Mouse (Mus musculus) MEL (cell line): ENCODE data around the gene Madd. TPM values are rescaled to one million over a fixed set of nuclear protein-coding genes. Genes with fewer than 3 reads are reported as not detected.

Source experiments
- DNase-seq: peaks from one replicate; pipeline ENCODE4 v3.0.0; 2011; ENCODE audit warnings: low read depth, low spot score
- H3K27ac ChIP-seq: 2 replicates; pipeline ENCODE4 v1.5.1; 2012; ENCODE audit warnings: low read depth, mild to moderate bottlenecking, control low read depth, low read length, moderate library complexity; ENCODE audit not compliant: control insufficient read depth
- H3K27me3 ChIP-seq, 2 experiments: fragments of 150-350 bp in 1 of 2; sonication (generic) in 1 of 2; 2 replicates each; pipeline ENCODE4 v1.6.1; 2012; ENCODE audit warnings: low read length in 2 of 2, mild to moderate bottlenecking in 2 of 2, improper control_type of control experiment in 1 of 2, moderate library complexity in 1 of 2; ENCODE audit not compliant: insufficient read depth in 2 of 2, control insufficient read depth in 1 of 2
- H3K36me3 ChIP-seq, 2 experiments: 2 replicates each; pipeline ENCODE4 v1.6.1; 2012 to 2014; ENCODE audit warnings: low read length in 2 of 2, improper control_type of control experiment in 1 of 2, inconsistent platforms in 1 of 2, mild to moderate bottlenecking in 1 of 2; ENCODE audit not compliant: insufficient read depth in 2 of 2, control insufficient read depth in 1 of 2
- H3K4me1 ChIP-seq, 2 experiments: fragments of 150-350 bp in 1 of 2; sonication (generic) in 1 of 2; 2 replicates each; pipeline ENCODE4 v1.6.1; 2012; ENCODE audit warnings: low read length in 2 of 2, improper control_type of control experiment in 1 of 2, mild to moderate bottlenecking in 1 of 2; ENCODE audit not compliant: insufficient read depth in 2 of 2, control insufficient read depth in 1 of 2
- H3K4me3 ChIP-seq, 2 experiments: fragments of 150-350 bp in 1 of 2; sonication (generic) in 1 of 2; 2 replicates each; pipeline ENCODE4 v1.5.1; 2012; ENCODE audit warnings: low read depth in 2 of 2, low read length in 2 of 2, mild to moderate bottlenecking in 2 of 2, moderate library complexity in 2 of 2, control low read depth in 1 of 2, improper control_type of control experiment in 1 of 2; ENCODE audit not compliant: control insufficient read depth in 1 of 2, insufficient read depth in 1 of 2
- H3K79me2 ChIP-seq: 2 replicates; pipeline ENCODE4 v1.6.1; 2012; ENCODE audit warnings: mild to moderate bottlenecking, low read length, moderate library complexity; ENCODE audit not compliant: control insufficient read depth, poor library complexity, insufficient read depth
- H3K9ac ChIP-seq: 2 replicates; pipeline ENCODE4 v1.6.1; 2012; ENCODE audit warnings: low read depth, mild to moderate bottlenecking, control low read depth, low read length, moderate library complexity; ENCODE audit not compliant: control insufficient read depth, poor library complexity, severe bottlenecking
- H3K9me3 ChIP-seq: fragments of 150-350 bp; sonication (generic); replicated peaks from 2 replicates; pipeline ENCODE4 v1.6.1; 2012; ENCODE audit warnings: mild to moderate bottlenecking, low read length, improper control_type of control experiment, moderate library complexity; ENCODE audit not compliant: insufficient read depth
- CHD1 ChIP-seq: IDR thresholded peaks from 2 replicates; pipeline ENCODE4 v1.6.1; 2012; ENCODE audit warnings: low read depth, mild to moderate bottlenecking, inconsistent platforms, low read length, improper control_type of control experiment
- CTCF ChIP-seq, 3 experiments: IDR thresholded peaks in 2 of 3; conservative IDR thresholded peaks in 1 of 3; 2 replicates each; pipeline ENCODE4 v1.5.1; 2011 to 2012; ENCODE audit warnings: low read length in 3 of 3, low read depth in 2 of 3, mild to moderate bottlenecking in 2 of 3, improper control_type of control experiment in 1 of 3, inconsistent platforms in 1 of 3, mixed read lengths in 1 of 3, moderate library complexity in 1 of 3; ENCODE audit not compliant: control insufficient read depth in 1 of 3, insufficient read depth in 1 of 3, poor library complexity in 1 of 3, severe bottlenecking in 1 of 3
- ELF1 ChIP-seq: IDR thresholded peaks from 2 replicates; pipeline ENCODE4 v1.6.1; 2014; ENCODE audit warnings: low read depth, mild to moderate bottlenecking, inconsistent platforms, low read length, improper control_type of control experiment, moderate library complexity
- GABPA ChIP-seq: IDR thresholded peaks from 2 replicates; pipeline ENCODE4 v1.6.1; 2012; ENCODE audit warnings: low read depth, mild to moderate bottlenecking, inconsistent platforms, low read length, improper control_type of control experiment, moderate library complexity
- HCFC1 ChIP-seq: IDR thresholded peaks from 2 replicates; pipeline ENCODE4 v1.6.1; 2012; ENCODE audit warnings: low read depth, mild to moderate bottlenecking, inconsistent platforms, low read length, improper control_type of control experiment, moderate library complexity
- KAT2A ChIP-seq: conservative IDR thresholded peaks from 2 replicates; pipeline ENCODE4 v1.6.1; 2012; ENCODE audit warnings: low read depth, low read length, improper control_type of control experiment, inconsistent platforms
- MAFK ChIP-seq: IDR thresholded peaks from 2 replicates; pipeline ENCODE4 v1.6.1; 2011; ENCODE audit warnings: low read depth, mild to moderate bottlenecking, low read length, improper control_type of control experiment, borderline replicate concordance
- NRF1 ChIP-seq: IDR thresholded peaks from 2 replicates; pipeline ENCODE4 v1.6.1; 2014; ENCODE audit warnings: low read depth, mild to moderate bottlenecking, inconsistent platforms, low read length, improper control_type of control experiment, moderate library complexity; ENCODE audit not compliant: poor library complexity, insufficient read depth, severe bottlenecking
- RCOR1 ChIP-seq: IDR thresholded peaks from 2 replicates; pipeline ENCODE4 v1.6.1; 2012; ENCODE audit warnings: low read depth, mild to moderate bottlenecking, inconsistent platforms, low read length, improper control_type of control experiment
- TAL1 ChIP-seq: IDR thresholded peaks from 2 replicates; pipeline ENCODE4 v1.6.1; 2012; ENCODE audit warnings: mild to moderate bottlenecking, inconsistent platforms, low read length, moderate library complexity, mixed read lengths
- TCF12 ChIP-seq: IDR thresholded peaks from 2 replicates; pipeline ENCODE4 v1.6.1; 2014; ENCODE audit warnings: low read depth, mild to moderate bottlenecking, inconsistent platforms, low read length, improper control_type of control experiment, moderate library complexity
- USF1 ChIP-seq: IDR thresholded peaks from 2 replicates; pipeline ENCODE4 v1.6.1; 2014; ENCODE audit warnings: low read depth, mild to moderate bottlenecking, inconsistent platforms, low read length, improper control_type of control experiment, moderate library complexity
- ZKSCAN1 ChIP-seq: IDR thresholded peaks from 2 replicates; pipeline ENCODE4 v1.6.1; 2012; ENCODE audit warnings: low read depth, mild to moderate bottlenecking, inconsistent platforms, low read length, improper control_type of control experiment, moderate library complexity
- ZNF384 ChIP-seq: IDR thresholded peaks from 2 replicates; pipeline ENCODE4 v1.6.1; 2012; ENCODE audit warnings: low read depth, mild to moderate bottlenecking, inconsistent platforms, low read length, improper control_type of control experiment
- polyA plus RNA-seq, 2 experiments: library from polyadenylated mRNA; stranded (reverse) in 1 of 2; unstranded in 1 of 2; fragments of >175 nt in 1 of 2; fragments of >200 nt in 1 of 2; gene quantifications; 2 replicates each; pipeline versions ENCODE4 v1.2.1 to v1.2.4; 2012; ENCODE audit warnings: low replicate concordance in 2 of 2, low read depth in 1 of 2; ENCODE audit not compliant: insufficient read length in 2 of 2, insufficient read depth in 1 of 2, missing spikeins in 1 of 2
- total RNA-seq: library from RNA; depleted of rRNA; stranded (reverse); fragments of 300-350 nt; gene quantifications from 2 replicates; pipeline ENCODE4 v1.2.3, GENCODE M21; 2012

Gene Madd
- total and polyA plus RNA-seq, 3 experiments, result 17.5 to 27.4 TPM; not detected in 1

GRCm38 (mm10) chr2:91121011-91121410 is 62.6 kb downstream of the Madd start:
- no peak overlapping the region for H3K27ac ChIP-seq
- H3K4me1 ChIP-seq, result no peaks in the 10 kb centered on the region
- no peak overlapping the region for H3K4me3 ChIP-seq
- H3K9me3 ChIP-seq, result no peaks in the 10 kb centered on the region
- no peak for DNase-seq
- H3K36me3 ChIP-seq, result no peaks in the 10 kb centered on the region
- no peaks in the 10 kb centered on the region for H3K79me2 ChIP-seq
- H3K27me3 ChIP-seq, result no peaks in the 10 kb centered on the region
- no peak for TF ChIP-seq GABPA
- no peak overlapping the region for H3K9ac ChIP-seq

- Histone ChIP-seq H3K27ac (no peak overlapping the region), H3K9ac (no peak overlapping the region), H3K4me1 (peaks cover 0 to 5% of the 10 kb centered on the region in 2 experiments; a peak in 1 of 4 replicates), H3K36me3 (no peaks in the 10 kb centered on the region), H3K79me2 (no peaks in the 10 kb centered on the region), H3K9me3 (no peaks in the 10 kb centered on the region), H3K27me3 (no peaks in the 10 kb centered on the region), H3K4me3 (no peak overlapping the region)
- no peak for DNase-seq
- no peak for TF ChIP-seq NRF1
These were observed 63.4 kb downstream of the Madd start for GRCm38 (mm10) chr2:91120261-91120671.

- Histone ChIP-seq H3K9me3 (no peaks in the 10 kb centered on the region), H3K9ac (no peak overlapping the region), H3K27ac (no peak overlapping the region), H3K36me3 (no peaks in the 10 kb centered on the region), H3K4me1 (peaks cover 0 to 5% of the 10 kb centered on the region in 2 experiments; a peak in 1 of 4 replicates), H3K79me2 (no peaks in the 10 kb centered on the region), H3K4me3 (no peak overlapping the region), H3K27me3 (no peaks in the 10 kb centered on the region)
- TF ChIP-seq ZKSCAN1, result no peak
- no peak for TF ChIP-seq TCF12
- TF ChIP-seq CTCF (IDR thresholded peaks at IDR 0.05 in 2 of 3, conservative IDR thresholded peaks at IDR 0.05 in 1 of 3; ENCODE audit: control insufficient read depth in 1 of 3, insufficient read depth in 1 of 3, low read depth in 2 of 3, low read length in 3 of 3, poor library complexity in 1 of 3, severe bottlenecking in 1 of 3), result no peak
- no peak for TF ChIP-seq ZNF384
- TF ChIP-seq TAL1, result no peak
- TF ChIP-seq RCOR1, result no peak
- no peak for TF ChIP-seq HCFC1
- TF ChIP-seq NRF1, result no peak
- TF ChIP-seq CHD1, result no peak
- TF ChIP-seq ELF1, result no peak
- no peak for TF ChIP-seq KAT2A
- no peak for TF ChIP-seq MAFK
- TF ChIP-seq USF1, result no peak
- no peak for DNase-seq
These were observed 64.1 kb downstream of the Madd start for GRCm38 (mm10) chr2:91119551-91119950.
